Mouse (Mus musculus) gastrocnemius, postnatal 36 days (tissue): ENCODE results near the gene Slc17a7. TPM values are rescaled to one million over a fixed set of nuclear protein-coding genes. Genes with fewer than 3 reads are reported as not detected.
"Not testable (repeated sequence)": the region's sequence is repeated elsewhere in the genome, so short reads cannot be mapped to it uniquely, and the experiment has no call there.

Source experiments
- DNase-seq, 2 experiments: peaks; one replicate each; pipeline ENCODE4 v3.0.0; 2022
- intact Hi-C: fragments of 180-260 bp; cut with DNase I; formaldehyde crosslinking; loops from one replicate; pipeline ENCODE4 v1.15.1; 2025
- long read RNA-seq, 2 experiments: library from polyadenylated mRNA; stranded (forward); transcript quantifications; one replicate each; pipeline ENCODE4 v2.0.0; 2021
- total RNA-seq, 2 experiments: library from RNA; stranded (reverse); gene quantifications; 2 replicates each; pipeline ENCODE4 v1.2.3; 2021

Slc17a7 gene
- total RNA-seq: under 1 TPM; 0.76 to 0.79 TPM
- long read RNA-seq, experiment 1: 0 reads
- long read RNA-seq, experiment 2, partial matches to known transcripts: 0 of 1 reads
- long read RNA-seq, experiment 2, other reads (novel, unspliced or antisense): 0 of 1 reads

DNA sequence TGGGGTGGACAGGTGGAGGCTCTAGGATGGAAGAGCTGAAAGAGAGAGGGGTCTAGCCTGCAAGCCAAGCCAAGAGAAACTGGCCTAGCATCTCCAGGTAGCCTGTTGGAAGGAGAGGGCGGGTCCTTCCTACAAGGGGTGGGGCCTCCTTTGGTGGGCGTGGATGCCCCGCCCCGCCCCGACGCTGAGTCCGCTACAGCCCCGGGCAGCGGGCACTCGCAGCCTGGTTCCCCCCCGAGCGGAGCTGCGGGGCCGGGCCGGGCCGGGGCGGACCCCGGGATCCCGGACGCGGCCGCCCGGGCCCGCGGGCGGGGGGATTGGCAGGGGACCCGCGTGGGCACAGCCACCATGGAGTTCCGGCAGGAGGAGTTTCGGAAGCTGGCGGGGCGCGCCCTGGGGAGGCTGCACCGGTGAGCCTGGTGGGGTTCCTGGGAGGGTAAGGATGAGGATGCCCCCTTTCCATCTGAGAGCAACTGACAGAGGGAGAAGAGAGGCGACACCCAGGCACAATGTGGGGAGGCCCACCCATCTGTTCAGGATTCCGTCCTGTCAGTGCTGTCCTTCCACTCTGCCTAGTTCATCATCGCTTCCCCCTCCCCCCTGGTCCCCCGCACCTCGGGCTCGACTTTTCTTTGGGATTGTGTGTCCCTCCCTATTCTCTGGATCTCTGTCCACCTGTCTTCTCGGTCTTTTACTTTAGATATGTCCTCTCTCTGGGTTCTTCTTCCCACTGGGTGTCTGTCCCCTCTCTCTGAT lies at the start of gene Slc17a7:
Slc17a7 (plus strand) TSS at position 215 of the 756 bp plus-strand sequence.
- DNase-seq: no peak
- intact Hi-C loops: no loop called here

DNA sequence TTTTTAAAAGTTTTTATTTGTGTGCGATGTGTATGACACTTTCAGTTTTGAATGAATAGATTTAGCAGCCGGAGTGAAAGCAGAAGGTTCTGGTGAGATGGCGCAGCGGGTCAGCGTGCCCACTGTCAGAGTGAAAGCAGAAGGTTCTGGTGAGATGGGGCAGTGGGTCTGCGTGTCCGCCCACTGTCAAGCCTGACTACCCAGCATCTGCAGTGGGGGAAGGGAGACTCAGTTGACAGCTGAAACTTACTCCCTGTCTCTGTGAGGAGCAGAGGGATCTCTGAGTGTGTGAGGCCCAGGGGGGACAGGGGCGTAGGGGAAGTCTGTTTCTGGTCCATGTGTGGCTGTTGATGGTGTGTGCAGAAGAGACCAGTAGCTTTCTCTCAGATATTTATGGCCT lies 46.2 kb upstream of the Slc17a7 start:
- intact Hi-C loops: no loop called here
- DNase-seq: no peak

DNA sequence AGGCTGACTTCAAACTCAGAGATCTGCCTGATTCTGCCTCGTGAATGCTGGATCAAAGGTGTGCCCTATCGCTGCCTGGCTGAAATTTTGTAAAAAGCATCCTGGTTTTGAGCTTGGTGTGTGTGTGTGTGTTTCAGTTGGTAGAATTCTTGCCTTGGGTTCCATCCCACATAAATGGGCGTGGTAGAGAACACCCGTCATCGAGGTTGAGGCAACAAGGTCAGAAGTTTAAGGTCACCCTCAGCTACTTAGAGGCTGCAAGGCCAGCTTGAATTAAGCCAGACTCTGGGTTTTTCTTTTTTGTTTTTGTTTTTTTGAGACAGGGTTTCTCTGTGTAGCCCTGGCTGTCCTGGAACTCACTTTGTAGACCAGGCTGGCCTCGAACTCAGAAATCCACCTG lies 45.4 kb upstream of the Slc17a7 start:
- no peak for DNase-seq
- intact Hi-C loops: no loop called here

GRCm38 (mm10) chr7:45119780-45120709 lies 43.7 kb upstream of the Slc17a7 start:
- intact Hi-C loops: loop anchor here (5.0 kb wide), 1 partner anchor 38 kb away; no protein-coding TSS in a partner anchor
- DNase-seq: no peak

GRCm38 (mm10) chr7:45121404-45121803 lies 42.3 kb upstream of the Slc17a7 start:
- intact Hi-C loops: loop anchor here (5.0 kb wide), 1 partner anchor 39 kb away; no protein-coding TSS in a partner anchor
- peak; percentile 45 to 52 for DNase-seq

DNA sequence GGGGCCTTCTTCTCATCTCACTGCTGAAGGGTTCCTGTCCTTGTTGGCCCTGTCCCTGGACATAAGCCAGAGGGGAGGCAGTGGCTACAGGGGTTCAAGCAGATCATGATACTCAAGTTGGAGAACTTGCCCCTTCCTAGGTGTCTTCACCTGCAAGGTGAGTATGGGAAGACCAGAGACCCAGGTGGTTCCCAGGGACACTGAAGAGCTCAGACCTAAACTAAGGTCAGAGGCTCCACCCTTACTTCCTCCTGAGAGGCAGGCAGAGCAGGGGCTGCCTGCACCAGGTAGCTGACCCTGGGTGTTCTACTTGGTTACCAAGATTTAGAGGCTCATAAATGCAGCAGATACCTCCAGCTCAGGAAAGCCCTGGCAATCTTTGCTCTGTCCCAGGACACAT lies 41.8 kb upstream of the Slc17a7 start:
- intact Hi-C loops: loop anchor here (5.0 kb wide), 1 partner anchor 40 kb away; no protein-coding TSS in a partner anchor

GRCm38 (mm10) chr7:45122561-45123185 lies 41.1 kb upstream of the Slc17a7 start:
- intact Hi-C loops: loop anchor here (5.0 kb wide), 1 partner anchor 40 kb away; no protein-coding TSS in a partner anchor

More for the DNA sequence above, 41.8 kb upstream of the Slc17a7 start:
- DNase-seq: no peak

DNA sequence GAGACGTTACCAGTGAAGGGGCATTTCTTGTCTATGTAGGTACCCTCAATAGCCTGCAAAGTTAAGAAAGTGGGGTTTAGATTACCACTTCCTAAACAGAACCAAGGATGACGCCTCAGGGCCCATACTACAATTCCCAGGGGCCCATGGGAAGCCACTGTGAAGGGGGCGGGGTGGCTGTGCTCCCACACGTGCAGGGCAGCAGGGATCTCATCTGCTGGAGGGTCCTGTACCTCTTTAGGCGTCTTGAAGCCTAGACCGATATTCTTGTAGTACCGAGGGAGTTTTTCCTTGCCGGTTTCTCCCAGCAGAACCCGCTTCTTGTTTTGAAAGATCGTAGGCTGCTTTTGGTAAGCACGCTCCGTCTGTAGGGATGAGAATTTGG lies 40.6 kb upstream of the Slc17a7 start:
- intact Hi-C loops: loop anchor here (5.0 kb wide), 1 partner anchor 41 kb away; no protein-coding TSS in a partner anchor
- no peak for DNase-seq

More at GRCm38 (mm10) chr7:45122561-45123185, 41.1 kb upstream of the Slc17a7 start:
- no peak for DNase-seq

DNA sequence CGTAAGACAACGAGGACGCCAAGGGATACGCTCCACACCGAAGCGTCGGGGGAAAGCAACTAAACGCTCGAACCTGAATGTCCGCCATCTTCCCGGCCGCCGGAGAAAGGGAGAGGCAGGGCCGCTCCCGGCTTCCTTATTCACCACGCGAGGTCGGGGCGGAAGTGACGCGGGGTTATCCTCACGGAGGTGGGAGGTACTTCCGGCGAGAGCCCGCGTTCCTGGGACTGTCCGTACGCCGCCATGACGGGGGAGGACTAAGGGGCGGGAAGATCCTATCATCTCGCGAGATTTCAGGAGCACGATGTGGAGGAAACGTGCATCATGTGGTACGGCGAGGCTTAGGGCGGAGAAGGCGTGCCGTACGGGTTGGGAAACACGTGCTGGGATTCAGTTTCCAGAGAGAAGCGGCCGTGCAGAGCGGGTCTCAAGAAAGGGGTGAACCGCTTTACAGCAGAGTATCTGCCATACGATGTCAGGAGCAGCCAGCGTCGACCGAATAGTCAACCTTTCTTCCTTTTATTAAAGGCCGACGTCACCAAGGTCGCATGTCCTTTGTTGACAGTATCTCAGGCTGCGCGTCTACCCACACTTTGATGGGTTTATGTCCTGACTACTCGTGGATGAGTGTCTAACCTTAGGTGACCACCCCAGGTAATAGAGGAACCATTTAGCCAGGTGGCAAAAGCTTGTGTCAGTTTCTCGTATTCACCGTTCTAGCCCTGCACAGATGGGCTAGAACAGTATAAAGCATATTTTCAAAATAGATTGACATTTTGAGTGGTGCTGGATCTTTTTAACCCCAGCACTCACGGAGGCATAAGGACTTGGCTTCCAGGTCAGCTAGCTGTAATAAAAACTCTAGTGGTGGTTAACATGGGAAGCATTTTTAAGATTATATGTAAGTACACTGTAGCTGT lies 39.3 kb upstream of the Slc17a7 start, which contains the start of gene Rps11:
Rps11 (minus strand) TSS at position 216 of the 920 bp plus-strand sequence.
- intact Hi-C loops: loop anchor here (5.0 kb wide), 1 partner anchor 42 kb away; no protein-coding TSS in a partner anchor
- peak; percentile 96 to 99 for DNase-seq

DNA sequence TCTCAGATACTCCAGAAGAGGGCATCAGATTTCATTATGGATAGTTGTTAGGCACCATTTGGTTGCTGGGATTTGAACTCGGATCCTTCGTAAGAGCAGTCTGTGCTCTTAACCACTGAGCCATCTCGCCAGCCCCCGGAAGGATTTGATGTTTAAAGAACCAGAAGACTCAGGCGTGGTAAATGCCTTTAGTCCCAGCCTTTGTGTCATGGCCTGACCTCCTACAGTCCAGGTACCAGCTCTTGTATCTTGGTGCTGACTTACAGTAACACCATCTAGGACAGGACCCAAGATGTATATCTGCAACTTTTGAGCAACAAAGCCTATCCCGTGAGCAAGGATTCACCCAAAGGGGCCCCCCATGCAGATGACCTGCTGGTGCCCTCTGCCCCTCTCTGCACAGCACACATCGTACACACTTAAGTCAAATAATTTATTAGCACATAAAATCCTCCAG lies 38.6 kb upstream of the Slc17a7 start:
- DNase-seq: no peak
- intact Hi-C loops: no loop called here

- intact Hi-C loops, DNase-seq: not testable (repeated sequence)
Observed at GRCm38 (mm10) chr7:45125649-45126048, 38.1 kb upstream of the Slc17a7 start.

DNA sequence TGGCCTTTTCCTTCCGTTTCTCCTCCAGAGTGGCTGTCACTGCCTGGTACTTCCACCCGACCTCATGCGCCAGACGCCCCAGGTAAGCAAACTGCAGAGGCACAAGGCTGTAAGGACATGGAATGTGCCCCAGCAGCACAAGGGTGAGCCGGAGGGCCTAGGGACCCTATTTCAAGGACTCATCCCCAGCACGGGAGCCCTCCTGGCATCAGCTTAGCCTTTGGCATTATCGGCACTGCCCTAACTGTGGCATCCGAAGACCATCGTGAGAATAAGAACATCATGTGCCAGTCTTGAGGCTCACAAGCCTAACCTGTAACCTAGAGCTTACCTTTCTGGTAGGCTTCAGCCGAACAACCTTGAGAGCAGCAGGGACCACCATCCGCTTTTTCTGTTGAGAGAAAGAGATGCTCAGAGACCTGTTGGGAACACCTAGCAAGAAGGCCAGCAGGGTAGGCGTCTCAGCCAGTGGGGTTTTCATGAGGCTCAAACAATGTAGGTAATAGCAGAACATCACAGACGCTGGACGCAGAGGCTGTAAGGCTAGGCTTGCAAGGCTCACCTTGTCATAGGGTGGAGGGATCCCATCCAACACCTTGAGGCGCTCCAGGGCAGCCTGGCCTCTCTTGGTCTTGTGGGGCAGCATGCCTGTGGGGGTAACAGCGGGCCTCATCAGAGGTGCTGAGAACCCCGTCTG lies 37.5 kb upstream of the Slc17a7 start:
- intact Hi-C loops: no loop called here
- no peak for DNase-seq

DNA sequence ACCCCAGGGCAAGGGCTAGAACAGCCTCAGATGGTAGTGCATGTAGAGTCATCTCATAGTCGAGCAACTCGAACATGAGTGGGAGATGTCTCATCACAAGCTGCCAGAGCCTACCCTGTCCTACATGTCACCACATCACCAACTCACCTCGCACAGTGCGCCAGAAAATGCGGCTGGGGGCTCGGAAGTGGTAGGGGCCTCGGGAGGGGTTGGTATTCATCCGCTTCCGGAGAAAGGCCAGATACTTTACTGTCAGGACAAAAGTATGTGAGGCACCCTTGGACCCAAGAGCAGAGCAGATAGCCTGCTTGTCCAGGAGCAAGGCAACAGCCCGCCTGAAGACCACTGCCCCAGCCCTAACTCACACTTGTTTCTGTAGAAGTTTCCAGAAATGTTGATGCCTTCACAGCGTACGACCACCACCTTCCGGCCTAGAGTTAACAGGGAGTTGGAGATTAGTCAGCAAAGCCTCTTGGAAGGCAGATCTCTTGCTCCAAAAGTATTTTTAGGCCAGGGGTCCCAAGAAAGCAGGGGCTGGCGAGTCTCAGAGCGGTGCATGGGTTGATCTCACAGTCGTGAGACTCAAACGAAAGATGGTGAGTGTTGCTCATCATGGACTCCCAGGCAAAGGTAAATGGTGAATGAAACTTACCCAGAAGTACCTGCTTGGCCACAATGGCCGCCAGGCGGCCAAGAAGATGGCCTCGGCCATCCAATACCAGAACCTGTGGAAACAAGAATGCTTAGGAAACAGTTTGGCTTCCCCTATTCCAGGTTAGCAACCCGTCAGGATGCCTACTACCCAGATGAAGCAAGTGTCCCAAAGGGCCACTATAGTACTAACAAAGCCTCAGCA lies 36.7 kb upstream of the Slc17a7 start:
- intact Hi-C loops: no loop called here
- no peak for DNase-seq

DNA sequence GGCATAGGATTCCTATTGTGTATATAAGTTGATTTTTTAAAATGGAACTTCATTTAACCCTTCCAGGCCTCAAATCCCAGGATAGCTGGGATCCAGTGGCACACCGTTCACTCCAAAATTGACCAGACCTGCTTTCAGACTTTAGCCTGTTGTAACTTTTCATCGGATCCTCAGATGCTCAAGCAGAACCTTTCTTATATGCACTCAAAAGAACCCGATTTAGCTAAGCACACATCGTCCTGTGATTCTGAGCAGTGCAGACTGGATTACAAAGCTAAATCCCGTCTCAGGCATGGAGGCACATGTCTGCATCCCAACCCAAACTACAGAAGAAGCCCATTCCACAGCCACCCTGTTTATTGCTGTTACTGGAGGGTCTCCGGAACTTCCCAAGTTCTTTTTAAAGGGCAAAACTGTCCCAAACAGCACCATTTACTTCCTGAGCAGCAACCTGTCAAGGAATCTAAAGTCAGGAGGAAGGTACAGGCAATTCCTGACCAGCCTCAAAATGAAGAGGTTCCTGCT lies 36.0 kb upstream of the Slc17a7 start:
- intact Hi-C loops: no loop called here
- no peak for DNase-seq

GRCm38 (mm10) chr7:45128624-45129246 lies 35.0 kb upstream of the Slc17a7 start, which contains the start of gene Rpl13a:
Gene Rpl13a (minus strand): TSS chr7:45128761.
- intact Hi-C loops: no loop called here
- DNase-seq: peak; percentile 96 to 97

DNA sequence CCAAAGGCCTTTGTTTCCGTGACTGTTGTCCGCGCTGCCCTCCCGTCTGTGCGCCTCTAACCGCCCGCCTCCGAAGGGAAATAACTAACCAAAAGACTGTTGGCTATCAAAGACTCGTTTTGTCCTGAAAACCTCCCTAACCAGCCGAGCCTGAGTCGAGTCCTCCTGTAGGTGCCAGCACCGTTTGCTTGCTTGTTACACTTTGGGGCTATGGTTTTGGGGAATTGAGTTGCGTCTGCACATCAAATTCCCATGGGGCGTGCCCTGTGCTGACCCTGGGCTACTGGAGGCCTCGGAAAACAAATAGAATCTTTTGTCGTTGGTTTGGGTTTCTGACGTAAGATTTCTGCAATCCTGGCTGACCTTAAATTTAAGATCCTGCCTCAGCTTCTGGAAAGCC lies 34.4 kb upstream of the Slc17a7 start:
- intact Hi-C loops: no loop called here
- no peak for DNase-seq
